Mouse (Mus musculus): ENCODE data around the gene Car12. TPM values are rescaled to one million over a fixed set of nuclear protein-coding genes. Genes with fewer than 3 reads are reported as not detected.

Gene Car12
- polyA plus RNA-seq, 1 experiment from 2014 or later = 0.61 TPM

DNA sequence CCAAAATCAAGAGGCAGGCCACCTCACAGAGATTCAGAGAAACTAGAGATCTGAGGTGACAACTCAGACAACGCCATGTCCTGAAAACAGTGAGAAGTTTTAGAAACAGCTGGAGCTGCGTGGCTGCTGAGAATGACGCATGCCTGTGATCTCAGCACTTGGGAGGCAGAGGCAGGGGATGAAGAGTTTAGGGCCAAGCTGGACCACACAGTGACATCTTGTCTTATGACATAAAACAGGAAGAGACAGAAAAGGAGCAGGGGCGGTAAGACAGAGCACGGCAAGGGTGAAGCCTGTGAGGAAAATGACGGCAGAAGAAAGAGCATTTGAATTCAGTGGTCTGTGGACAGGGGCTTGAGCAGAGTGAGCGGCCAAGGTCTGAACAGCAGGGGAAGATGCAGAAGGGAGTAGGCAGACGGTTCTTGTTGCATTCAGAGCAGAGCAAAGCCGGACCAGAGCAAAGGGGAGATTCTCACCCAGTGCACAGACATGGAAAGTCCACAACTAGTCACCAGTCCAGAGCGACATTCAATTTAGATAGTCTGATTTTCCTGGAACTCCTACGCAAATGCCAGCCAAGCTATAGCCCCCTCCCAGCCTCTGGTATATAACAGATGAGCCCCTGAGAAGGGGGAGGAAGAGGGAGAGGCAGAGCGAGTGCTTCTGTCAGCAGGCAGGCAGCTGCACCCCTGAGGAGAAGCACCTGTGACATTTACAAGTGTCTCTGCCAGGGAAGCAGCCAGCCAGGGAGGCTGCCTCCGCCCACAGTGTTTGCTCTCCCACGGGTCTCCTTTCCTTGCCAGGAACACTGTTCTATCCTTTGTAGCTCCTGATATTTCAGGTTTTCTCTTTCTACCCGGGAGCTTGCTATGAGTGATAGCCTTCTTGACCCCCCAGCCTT lies 19.6 kb downstream of the Car12 start:
- Histone ChIP-seq H3K4me2 (peak overlapping the region; percentile 8; the same call in 1 of the 2 replicates), H3K27ac (ENCODE audit: poor library complexity, severe bottlenecking) (no peak overlapping the region), H3K4me3 (no peak overlapping the region), H3K4me1 (replicated peaks) (peaks cover 15% of the 10 kb centered on the region), H3K9ac (no peak overlapping the region), H3K9me3 (replicated peaks) (no peaks in the 10 kb centered on the region), H3K36me3 (no peaks in the 10 kb centered on the region), H3K27me3 (replicated peaks) (no peaks in the 10 kb centered on the region)
- no peak; the same call in 1 of the 2 replicates for ATAC-seq (ENCODE audit: insufficient number of reproducible peaks, low FRiP score)
- 20% methylated on average over 15 of the region's 15 CpGs for WGBS

GRCm38 (mm10) chr9:66734568-66734967 lies 21.1 kb downstream of the Car12 start:
- Histone ChIP-seq H3K4me1 (replicated peaks) (peaks cover 15% of the 10 kb centered on the region), H3K27me3 (replicated peaks) (no peaks in the 10 kb centered on the region), H3K4me2 (no peak overlapping the region), H3K9ac (no peak overlapping the region), H3K36me3 (no peaks in the 10 kb centered on the region), H3K4me3 (no peak overlapping the region), H3K27ac (ENCODE audit: poor library complexity, severe bottlenecking) (no peak overlapping the region), H3K9me3 (replicated peaks) (no peaks in the 10 kb centered on the region)
- no peak for ATAC-seq (ENCODE audit: insufficient number of reproducible peaks, low FRiP score)
- 81% methylated on average over 6 of the region's 6 CpGs for whole genome bisulfite sequencing

GRCm38 (mm10) chr9:66735122-66735521 lies 21.6 kb downstream of the Car12 start:
- no peaks in the 10 kb centered on the region for H3K36me3 ChIP-seq
- ATAC-seq (ENCODE audit: insufficient number of reproducible peaks, low FRiP score) = no peak
- 84% methylated on average over 2 of the region's 2 CpGs for WGBS

DNA sequence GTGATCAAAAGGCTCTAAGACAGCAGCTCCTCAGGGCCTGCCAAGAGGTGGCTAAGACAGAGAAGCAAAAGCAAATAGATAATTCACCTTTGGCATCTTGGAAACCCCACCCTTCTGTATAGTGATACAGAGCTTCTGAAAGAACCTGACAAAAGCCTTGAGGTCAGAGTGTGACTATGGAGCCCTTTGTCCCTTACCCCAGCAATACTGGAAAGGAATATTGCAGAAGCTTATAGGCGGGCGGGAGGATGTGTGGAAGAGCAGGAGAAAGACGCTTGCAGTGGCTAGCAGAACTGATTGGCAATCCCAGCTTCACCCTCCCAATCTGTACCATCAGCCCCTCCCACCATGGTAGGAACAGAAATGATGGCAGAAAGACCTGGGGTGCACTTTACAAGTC lies 22.5 kb downstream of the Car12 start:
- Histone ChIP-seq H3K4me3 (no peak overlapping the region), H3K27ac (ENCODE audit: poor library complexity, severe bottlenecking) (no peak overlapping the region), H3K9me3 (replicated peaks) (no peaks in the 10 kb centered on the region), H3K4me1 (replicated peaks) (peaks cover 14% of the 10 kb centered on the region), H3K4me2 (no peak overlapping the region), H3K9ac (no peak overlapping the region), H3K36me3 (no peaks in the 10 kb centered on the region), H3K27me3 (replicated peaks) (peaks cover 3% of the 10 kb centered on the region; the same call in 1 of the 2 replicates)
- no peak for ATAC-seq (ENCODE audit: insufficient number of reproducible peaks, low FRiP score)
- WGBS = 67% methylated on average over 3 of the region's 3 CpGs

More at GRCm38 (mm10) chr9:66735122-66735521, 21.6 kb downstream of the Car12 start:
- Histone ChIP-seq H3K27ac (ENCODE audit: poor library complexity, severe bottlenecking) (no peak overlapping the region), H3K27me3 (replicated peaks) (peaks cover 2% of the 10 kb centered on the region; the same call in 1 of the 2 replicates), H3K9ac (no peak overlapping the region), H3K4me3 (no peak overlapping the region), H3K9me3 (replicated peaks) (no peaks in the 10 kb centered on the region), H3K4me2 (no peak overlapping the region), H3K4me1 (replicated peaks) (peaks cover 15% of the 10 kb centered on the region)

DNA sequence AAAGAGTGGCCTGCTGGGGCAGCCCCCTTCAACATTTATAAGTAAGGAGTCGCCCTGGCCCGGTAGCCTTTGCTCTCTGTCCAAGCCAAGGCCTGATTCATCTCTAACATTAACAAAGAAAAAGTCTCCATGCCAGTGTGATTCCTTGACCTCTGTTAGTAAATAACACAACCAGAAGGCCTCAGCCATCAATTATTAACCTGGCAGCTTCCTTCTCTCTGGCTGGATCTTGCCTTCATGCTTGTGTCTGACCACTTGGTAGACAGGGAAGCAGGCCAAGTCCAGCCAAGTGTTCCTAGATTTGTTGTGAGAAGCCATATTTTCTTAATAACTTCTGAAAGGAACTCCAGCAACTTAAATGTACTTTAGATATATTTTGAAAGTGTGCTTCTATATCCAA lies 23.1 kb downstream of the Car12 start:
- Histone ChIP-seq H3K27me3 (replicated peaks) (peaks cover 3% of the 10 kb centered on the region; the same call in 1 of the 2 replicates), H3K4me3 (no peak overlapping the region), H3K27ac (ENCODE audit: poor library complexity, severe bottlenecking) (no peak overlapping the region), H3K4me1 (replicated peaks) (peaks cover 10% of the 10 kb centered on the region), H3K9ac (no peak overlapping the region), H3K4me2 (no peak overlapping the region), H3K9me3 (replicated peaks) (no peaks in the 10 kb centered on the region), H3K36me3 (no peaks in the 10 kb centered on the region)
- ATAC-seq (ENCODE audit: insufficient number of reproducible peaks, low FRiP score) = no peak
- 91% methylated on average over 2 of the region's 2 CpGs for WGBS

DNA sequence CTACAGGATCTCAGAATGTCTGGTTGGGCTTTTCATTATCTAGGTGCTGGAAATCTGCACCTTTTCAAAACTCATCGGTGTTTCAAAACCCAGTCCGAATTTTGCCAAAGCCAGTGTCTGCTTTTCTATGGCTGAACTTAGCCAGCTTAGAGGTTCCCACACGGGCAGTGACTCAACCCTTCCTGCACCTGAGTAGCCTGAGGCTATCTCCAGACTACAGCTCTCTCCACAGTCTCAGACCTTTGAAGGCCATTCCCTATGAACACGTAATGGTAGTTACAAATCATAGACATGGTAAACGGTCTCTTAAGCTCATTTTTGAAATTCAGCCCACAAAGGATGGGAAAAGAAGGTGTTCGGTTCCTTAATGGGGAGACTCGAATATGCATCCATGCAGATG lies 26.0 kb downstream of the Car12 start:
- Histone ChIP-seq H3K9ac (no peak overlapping the region), H3K4me2 (no peak overlapping the region), H3K9me3 (replicated peaks) (no peaks in the 10 kb centered on the region), H3K36me3 (no peaks in the 10 kb centered on the region), H3K27me3 (replicated peaks) (peaks cover 3% of the 10 kb centered on the region; the same call in 1 of the 2 replicates), H3K4me1 (replicated peaks) (no peaks in the 10 kb centered on the region), H3K4me3 (no peak overlapping the region), H3K27ac (ENCODE audit: poor library complexity, severe bottlenecking) (no peak overlapping the region)
- no peak for ATAC-seq (ENCODE audit: insufficient number of reproducible peaks, low FRiP score)
- 76% methylated on average over 7 of the region's 7 CpGs for WGBS

GRCm38 (mm10) chr9:66744531-66744930 lies 31.0 kb downstream of the Car12 start:
- H3K27ac ChIP-seq (ENCODE audit: poor library complexity, severe bottlenecking) = no peak overlapping the region
- ATAC-seq (ENCODE audit: insufficient number of reproducible peaks, low FRiP score) = no peak
- H3K27me3 ChIP-seq (replicated peaks) = peaks cover 9% of the 10 kb centered on the region; the same call in 1 of the 2 replicates
- peaks cover 7% of the 10 kb centered on the region; the same call in 1 of the 2 replicates for H3K4me1 ChIP-seq (replicated peaks)
- H3K9me3 ChIP-seq (replicated peaks) = no peaks in the 10 kb centered on the region
- no peak overlapping the region for H3K9ac ChIP-seq
- WGBS = 68% methylated on average over 2 of the region's 2 CpGs
- H3K4me2 ChIP-seq = no peak overlapping the region
- H3K4me3 ChIP-seq = no peak overlapping the region
- H3K36me3 ChIP-seq = no peaks in the 10 kb centered on the region

GRCm38 (mm10) chr9:66748390-66748789 lies 34.9 kb downstream of the Car12 start:
- H3K9ac ChIP-seq = no peak overlapping the region
- H3K4me2 ChIP-seq = peak overlapping the region; percentile 44
- peaks cover 7% of the 10 kb centered on the region; the same call in 1 of the 2 replicates for H3K4me1 ChIP-seq (replicated peaks)
- H3K27ac ChIP-seq (ENCODE audit: poor library complexity, severe bottlenecking) = no peak overlapping the region
- no peak for ATAC-seq (ENCODE audit: insufficient number of reproducible peaks, low FRiP score)
- no peaks in the 10 kb centered on the region for H3K9me3 ChIP-seq (replicated peaks)
- WGBS = 55% methylated on average over 15 of the region's 15 CpGs
- H3K36me3 ChIP-seq = no peaks in the 10 kb centered on the region
- 0 out of 2 replicates have a peak, but pooled peaks cover 6% of the 10 kb centered on the region for H3K27me3 ChIP-seq (replicated peaks)
- H3K4me3 ChIP-seq = 0 out of 2 replicates have a peak overlapping the region, but pooled peaks have one; percentile 2

- no peak overlapping the region for H3K27ac ChIP-seq (ENCODE audit: poor library complexity, severe bottlenecking)
- no peaks in the 10 kb centered on the region for H3K9me3 ChIP-seq (replicated peaks)
- H3K4me2 ChIP-seq = no peak overlapping the region
- H3K9ac ChIP-seq = no peak overlapping the region
- WGBS = 75% methylated on average over 6 of the region's 6 CpGs
- ATAC-seq (ENCODE audit: insufficient number of reproducible peaks, low FRiP score) = no peak
- H3K27me3 ChIP-seq (replicated peaks) = no peaks in the 10 kb centered on the region
- no peaks in the 10 kb centered on the region for H3K36me3 ChIP-seq
- H3K4me1 ChIP-seq (replicated peaks) = peaks cover 7% of the 10 kb centered on the region; the same call in 1 of the 2 replicates
- H3K4me3 ChIP-seq = no peak overlapping the region
Observed at GRCm38 (mm10) chr9:66752849-66753248, 39.4 kb downstream of the Car12 start.

GRCm38 (mm10) chr9:66760991-66761390 lies 47.5 kb downstream of the Car12 start:
- 23% methylated on average over 1 of the region's 1 CpGs for WGBS
- Histone ChIP-seq H3K4me3 (no peak overlapping the region), H3K4me1 (replicated peaks) (no peaks in the 10 kb centered on the region), H3K27ac (ENCODE audit: poor library complexity, severe bottlenecking) (no peak overlapping the region), H3K9me3 (replicated peaks) (no peaks in the 10 kb centered on the region), H3K36me3 (no peaks in the 10 kb centered on the region), H3K27me3 (replicated peaks) (no peaks in the 10 kb centered on the region), H3K9ac (no peak overlapping the region), H3K4me2 (no peak overlapping the region)
- no peak for ATAC-seq (ENCODE audit: insufficient number of reproducible peaks, low FRiP score)

- Histone ChIP-seq H3K9me3 (replicated peaks) (no peaks in the 10 kb centered on the region), H3K4me1 (replicated peaks) (no peaks in the 10 kb centered on the region), H3K27me3 (replicated peaks) (no peaks in the 10 kb centered on the region), H3K4me3 (no peak overlapping the region), H3K27ac (ENCODE audit: poor library complexity, severe bottlenecking) (no peak overlapping the region), H3K36me3 (no peaks in the 10 kb centered on the region), H3K9ac (no peak overlapping the region), H3K4me2 (no peak overlapping the region)
- no peak for ATAC-seq (ENCODE audit: insufficient number of reproducible peaks, low FRiP score)
- 76% methylated on average over 1 of the region's 1 CpGs for WGBS
Observed at GRCm38 (mm10) chr9:66768721-66769120, 55.2 kb downstream of the Car12 start.

Measured in heart, embryonic 12.5 days (tissue).